Mouse (Mus musculus) thymus, postnatal 4 days (tissue): ENCODE measurements around the gene Sctr.

ENCODE experiments used
- DNase-seq: peaks from one replicate; pipeline ENCODE4 v3.0.0; 2021

The Sctr gene

GRCm38 (mm10) chr1:120071133-120071532, 64.4 kb downstream of the Sctr start:
- DNase-seq, result no peak

DNA sequence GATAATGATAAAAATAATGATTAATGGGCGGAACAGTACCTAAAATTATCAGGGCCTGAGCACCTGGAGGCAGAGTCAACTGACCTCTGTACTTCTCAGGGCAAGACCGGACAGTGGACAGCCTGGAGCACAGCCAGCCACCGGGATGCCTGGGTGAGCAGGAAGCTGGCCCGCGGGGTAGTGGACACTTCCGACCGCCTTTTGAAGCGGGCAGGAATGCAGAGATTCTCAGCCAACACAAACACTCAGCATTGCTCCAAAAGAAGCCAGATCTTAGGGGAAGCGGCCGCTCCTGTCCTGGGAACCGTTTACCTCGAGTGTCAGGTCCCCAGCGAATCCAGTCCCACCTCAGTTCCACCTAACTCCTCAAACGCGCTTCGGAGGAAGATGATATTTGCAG, 66.2 kb downstream of the Sctr start:
- DNase-seq, result no peak

GRCm38 (mm10) chr1:120073519-120074306, 67.0 kb downstream of the Sctr start, which contains the start of gene Tmem37:
Gene Tmem37, minus strand, starts transcription at chr1:120074074.
- peak; percentile 39 for DNase-seq

- DNase-seq, result no peak
Observed at GRCm38 (mm10) chr1:120074307-120074702, 67.6 kb downstream of the Sctr start.

DNA sequence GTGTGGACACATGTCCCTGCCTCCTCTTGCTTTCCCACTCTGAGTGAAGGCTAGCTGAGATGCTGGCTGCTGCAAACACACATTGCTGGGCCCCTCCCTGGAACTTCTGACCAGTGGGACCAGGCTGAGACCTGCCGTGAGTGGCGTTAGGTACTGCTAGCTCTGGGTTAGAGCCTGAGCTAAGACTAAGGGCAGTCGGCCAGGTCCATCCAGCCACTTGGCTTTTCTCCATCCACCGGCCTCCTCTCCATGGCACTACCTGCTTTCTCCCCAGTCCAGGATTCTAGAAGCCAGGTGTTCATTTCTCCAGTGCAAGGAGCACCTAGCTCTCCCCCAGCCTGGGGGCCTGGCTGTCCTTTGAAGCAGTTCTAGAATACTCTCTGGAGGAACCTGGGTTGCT, 68.2 kb downstream of the Sctr start:
- no peak for DNase-seq

DNA sequence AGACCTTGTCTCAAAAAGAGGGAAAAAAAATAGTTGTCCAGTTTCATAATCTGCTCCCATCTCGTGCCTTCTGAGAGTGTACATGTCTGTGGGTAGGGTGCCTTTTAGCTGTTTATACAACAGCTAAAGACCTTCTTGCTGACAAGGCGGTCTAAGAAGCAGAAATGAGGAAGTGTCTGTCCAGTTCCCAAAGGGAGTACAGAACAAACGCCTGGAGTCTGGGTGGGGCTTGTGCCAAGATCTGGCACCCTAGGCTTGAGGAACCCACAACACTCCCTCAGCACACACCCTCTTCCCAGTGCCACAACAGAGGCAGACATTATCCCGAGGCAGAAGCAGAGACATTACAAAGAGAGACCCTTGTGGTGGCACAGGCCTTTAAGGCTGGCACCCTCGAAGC, 68.8 kb downstream of the Sctr start:
- no peak for DNase-seq

DNA sequence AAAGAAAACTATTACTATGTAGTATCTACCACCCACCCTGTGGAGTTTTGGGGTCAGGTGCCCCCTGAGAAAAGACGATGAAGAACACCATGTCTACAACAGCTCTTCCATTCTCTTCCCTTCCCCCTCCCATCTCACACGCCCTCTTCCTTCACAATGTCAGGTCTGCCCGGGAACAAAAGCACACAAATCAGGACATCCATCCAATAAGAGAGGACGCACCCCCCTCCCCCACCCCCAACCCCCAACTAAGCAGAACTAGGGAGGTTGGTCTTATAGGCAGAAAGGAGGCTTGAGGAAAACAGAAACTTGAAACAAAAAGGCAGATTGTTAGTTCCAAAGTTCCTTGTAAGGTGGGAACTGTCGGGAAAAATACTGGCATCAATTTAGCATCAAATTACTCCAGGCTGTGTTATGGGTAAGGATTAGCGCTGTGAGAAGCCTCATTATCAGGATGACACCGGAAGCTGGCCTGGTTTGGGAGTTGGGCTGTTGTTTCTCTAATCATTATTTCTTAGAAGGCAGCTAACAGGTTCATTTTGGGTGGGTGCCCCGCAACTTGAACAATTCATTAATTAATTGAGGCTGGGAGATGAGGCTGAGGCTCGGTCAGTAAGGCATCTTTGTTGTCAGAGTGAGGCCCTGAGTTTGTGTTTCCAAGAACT, 71.2 kb downstream of the Sctr start:
- DNase-seq, result no peak

DNA sequence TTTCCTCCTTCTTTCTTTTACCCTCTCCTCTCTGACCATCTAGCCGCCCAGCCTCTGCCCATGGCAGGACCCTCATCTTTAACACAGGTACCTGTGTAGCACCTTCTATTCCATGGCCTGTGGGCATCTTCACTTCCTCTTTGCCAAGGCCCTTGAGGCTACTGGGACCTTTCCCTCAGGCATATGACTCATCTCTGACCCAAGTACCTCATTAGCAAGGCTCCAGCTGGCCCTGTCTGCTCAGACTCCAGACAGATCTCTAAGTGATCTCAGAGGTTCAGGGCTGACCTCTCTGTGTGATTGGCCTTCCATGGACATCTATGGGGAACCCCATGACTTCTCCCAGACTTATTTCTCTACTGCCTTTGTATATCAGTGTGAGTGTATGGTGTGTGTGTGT, 73.9 kb downstream of the Sctr start:
- no peak for DNase-seq

- no peak for DNase-seq
Observed at GRCm38 (mm10) chr1:120082957-120083585, 76.4 kb downstream of the Sctr start.

- no peak for DNase-seq
Observed at GRCm38 (mm10) chr1:120083921-120084517, 77.3 kb downstream of the Sctr start.

DNA sequence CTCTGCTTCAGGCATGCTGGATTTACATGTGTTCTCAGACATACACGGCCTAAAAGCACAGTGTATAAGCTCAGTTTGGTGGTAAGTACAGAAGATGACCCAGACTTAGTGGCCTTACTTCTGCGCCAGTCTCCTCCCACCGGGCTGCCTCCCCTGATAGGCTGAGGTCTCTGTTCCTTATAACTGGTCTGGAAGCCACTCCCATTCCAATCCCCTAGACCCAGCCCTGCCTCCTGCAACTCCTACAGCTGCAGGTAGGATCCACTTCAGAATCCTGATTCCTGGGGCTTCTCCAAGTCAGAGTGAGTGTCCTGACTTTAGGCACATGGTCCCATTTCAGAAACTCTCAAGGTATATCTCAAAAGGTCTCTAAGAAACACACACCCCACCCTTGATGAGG, 79.0 kb downstream of the Sctr start:
- no peak for DNase-seq

DNA sequence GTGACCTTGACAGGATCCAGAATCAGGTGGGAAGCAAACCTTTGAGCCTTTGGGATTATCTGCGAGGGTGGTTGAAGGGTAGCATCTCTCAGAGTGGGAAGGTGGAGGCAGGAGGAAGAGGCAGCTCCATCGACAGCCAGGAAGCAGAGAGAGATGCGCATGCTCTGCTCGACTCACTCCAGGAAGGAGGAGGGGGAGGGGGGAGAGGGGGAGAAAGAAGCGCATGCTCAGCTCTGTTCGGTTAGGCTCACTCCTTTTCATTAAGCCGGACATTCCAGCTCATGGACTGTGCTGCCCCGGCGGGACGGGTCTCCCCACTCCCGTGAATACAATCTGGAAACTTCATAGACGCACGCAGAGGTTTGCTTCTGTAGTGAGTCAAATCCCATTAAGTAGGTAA, 80.0 kb downstream of the Sctr start:
- no peak for DNase-seq

- DNase-seq, result no peak
Observed at GRCm38 (mm10) chr1:120089180-120089579, 82.5 kb downstream of the Sctr start.

DNA sequence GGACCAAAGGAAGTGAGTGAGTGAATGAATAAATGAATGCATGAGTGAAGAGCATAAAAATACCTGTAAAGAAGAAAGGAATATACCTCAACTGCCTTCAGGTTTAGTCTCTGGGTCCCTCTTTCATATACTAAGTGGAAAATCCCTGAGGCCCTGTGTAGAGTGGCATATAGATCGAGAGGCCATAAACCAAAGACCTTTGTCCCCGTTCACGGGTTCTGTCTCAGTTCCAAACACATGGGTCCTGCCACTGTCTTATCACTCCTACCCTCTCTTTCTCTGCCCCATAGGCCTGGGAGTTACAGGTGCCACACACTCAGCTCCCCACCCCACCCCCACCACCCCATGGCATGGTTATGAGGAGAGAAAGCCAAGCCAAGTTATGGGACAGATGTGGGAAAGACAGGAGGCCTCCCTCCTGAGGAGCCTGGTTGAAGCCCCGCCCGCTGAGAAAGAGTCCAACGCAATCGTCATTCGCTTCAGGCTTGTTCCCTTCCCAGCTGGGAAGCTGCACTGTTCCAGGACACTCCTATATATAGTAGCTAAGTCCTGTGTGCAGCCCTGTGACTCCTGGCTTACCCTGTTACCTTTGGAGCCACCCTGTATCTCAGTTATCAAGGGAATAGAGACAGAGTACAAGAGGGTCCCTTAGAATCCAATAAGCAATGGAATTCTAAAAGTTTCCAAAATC, 84.3 kb downstream of the Sctr start:
- DNase-seq, result no peak

- DNase-seq, result peak; percentile 88
Observed at GRCm38 (mm10) chr1:120093482-120094134, 86.9 kb downstream of the Sctr start.

DNA sequence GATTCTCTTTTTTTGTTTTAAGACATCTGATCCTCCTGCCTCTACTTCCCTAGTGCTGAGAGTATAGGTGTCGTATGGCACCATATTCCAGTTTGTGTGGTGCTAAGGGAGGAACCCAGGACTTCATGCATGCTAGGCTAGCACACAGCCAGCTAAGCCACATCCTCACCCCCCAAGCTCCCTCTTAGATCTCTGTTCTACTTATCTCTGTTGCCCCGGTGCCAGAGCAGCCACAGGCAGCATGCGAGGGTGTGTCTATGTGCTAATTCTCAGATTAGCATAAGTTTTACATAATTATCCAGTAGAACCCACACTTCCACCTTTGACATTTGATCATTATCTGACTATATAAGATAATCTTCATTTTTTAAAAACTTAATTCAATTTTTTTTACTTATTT, 88.2 kb downstream of the Sctr start:
- no peak for DNase-seq

- peak; percentile 75 for DNase-seq
Observed at GRCm38 (mm10) chr1:120098327-120098726, 91.6 kb downstream of the Sctr start.

DNA sequence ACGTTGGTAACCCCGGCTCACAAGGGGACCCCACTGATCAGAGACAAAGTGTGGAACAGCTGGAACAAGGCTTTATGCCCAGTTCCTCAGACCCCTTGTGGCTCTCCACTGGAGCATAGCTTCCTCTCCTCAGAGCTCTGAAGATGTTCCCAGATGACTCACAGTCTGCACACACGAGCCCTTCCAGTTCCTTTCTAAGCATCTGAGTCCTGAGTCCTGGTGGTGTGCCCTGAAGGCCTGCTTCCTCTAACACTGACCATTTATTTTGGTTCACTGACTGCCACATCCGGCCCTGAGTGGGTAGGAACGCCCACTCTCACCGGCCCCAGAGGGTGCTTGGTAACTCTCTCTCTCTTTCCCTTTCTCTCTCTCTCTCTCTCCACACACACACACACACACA, 92.8 kb downstream of the Sctr start:
- DNase-seq, result no peak

- DNase-seq, result no peak
Observed at GRCm38 (mm10) chr1:120100456-120101226, 93.9 kb downstream of the Sctr start.

GRCm38 (mm10) chr1:120101227-120101609, 94.5 kb downstream of the Sctr start:
- DNase-seq, result no peak

GRCm38 (mm10) chr1:120105556-120105959, 98.9 kb downstream of the Sctr start:
- no peak for DNase-seq
